Comparison of ENCODE assay signal across 8 mouse cellular contexts in genomic region chr1:128368732-128369441, GRCm38 (mm10). TPM values are rescaled to one million over a fixed set of nuclear protein-coding genes. Genes with fewer than 3 reads are reported as not detected.
DNase-seq lines count a peak whose midpoint lies in the region; ATAC-seq and TF ChIP-seq lines count a peak whose summit lies in the region.

No protein-coding gene starts in this region.

- no peak overlapping the region for H3K9ac ChIP-seq in kidney, embryonic 15.5 days
- no peak overlapping the region for H3K9ac ChIP-seq in hindbrain, embryonic 14.5 days
- H3K9ac ChIP-seq in midbrain, postnatal 0 days (replicated peaks; ENCODE audit: low read length, poor library complexity, severe bottlenecking): no peak overlapping the region

- peaks cover 1% of the 10 kb centered on the region for H3K36me3 ChIP-seq in kidney, adult 2 months (ENCODE audit: control insufficient read depth, insufficient read depth, low read length)
- H3K36me3 ChIP-seq in kidney, embryonic 15.5 days: peaks cover 56% of the 10 kb centered on the region
- peaks cover 40% of the 10 kb centered on the region for H3K36me3 ChIP-seq in hindbrain, embryonic 14.5 days (replicated peaks; ENCODE audit: control insufficient read depth, insufficient read depth)
- H3K36me3 ChIP-seq in midbrain, postnatal 0 days (ENCODE audit: insufficient read depth, low read length): 0 out of 2 replicates have a peak, but pooled peaks cover 6% of the 10 kb centered on the region

- 61% methylated on average over 5 of the region's 5 CpGs for WGBS in kidney, adult 2 months
- 78% methylated on average over 5 of the region's 5 CpGs for WGBS in kidney, embryonic 15.5 days
- WGBS in hindbrain, embryonic 14.5 days: 55% methylated on average over 5 of the region's 5 CpGs
- WGBS in midbrain, postnatal 0 days: 44% methylated on average over 5 of the region's 5 CpGs

- H3K27ac ChIP-seq in kidney, adult 2 months (ENCODE audit: insufficient read depth, low read depth, low read length): no peak overlapping the region
- no peak overlapping the region for H3K27ac ChIP-seq in kidney, embryonic 15.5 days
- no peak overlapping the region for H3K27ac ChIP-seq in hindbrain, embryonic 14.5 days
- no peak overlapping the region for H3K27ac ChIP-seq in midbrain, postnatal 0 days (ENCODE audit: low read depth, low read length)

- H3K27me3 ChIP-seq in kidney, adult 2 months (replicated peaks; ENCODE audit: control insufficient read depth, insufficient read depth, low read length): no peaks in the 10 kb centered on the region
- no peaks in the 10 kb centered on the region for H3K27me3 ChIP-seq in kidney, embryonic 15.5 days
- no peaks in the 10 kb centered on the region for H3K27me3 ChIP-seq in hindbrain, embryonic 14.5 days (ENCODE audit: control insufficient read depth, insufficient read depth, low read length)
- no peaks in the 10 kb centered on the region for H3K27me3 ChIP-seq in midbrain, postnatal 0 days (ENCODE audit: insufficient read depth, low read length)

- no peak overlapping the region for H3K4me3 ChIP-seq in kidney, adult 2 months (ENCODE audit: insufficient read depth, low read depth, low read length)
- H3K4me3 ChIP-seq in kidney, embryonic 15.5 days (replicated peaks): no peak overlapping the region
- H3K4me3 ChIP-seq in hindbrain, embryonic 14.5 days (replicated peaks; ENCODE audit: low read length): no peak overlapping the region
- no peak overlapping the region for H3K4me3 ChIP-seq in midbrain, postnatal 0 days (ENCODE audit: low read depth, low read length)

- intact Hi-C loops in left cerebral cortex, postnatal 4 days (cut with DNase I): no loop called here

- TF ChIP-seq CTCF in kidney, adult 2 months (conservative IDR thresholded peaks at IDR 0.05; ENCODE audit: insufficient read depth, insufficient read length, low read depth, low read length): peak; percentile 37; the same call in 1 of the 2 replicates
- TF ChIP-seq CTCF in midbrain, postnatal 0 days (IDR thresholded peaks at IDR 0.05): peak; percentile 89

- ATAC-seq in kidney, embryonic 15.5 days (replicated peaks; ENCODE audit: low FRiP score): no peak
- peak; percentile 69; the same call in 1 of the 2 replicates for ATAC-seq in erythroblast, adult 5-6 weeks (replicated peaks; ENCODE audit: low FRiP score, poor library complexity, severe bottlenecking)
- ATAC-seq in hindbrain, embryonic 14.5 days (ENCODE audit: low FRiP score): peak; percentile 71; the same call in 1 of the 2 replicates
- ATAC-seq in midbrain, postnatal 0 days (ENCODE audit: low FRiP score): no peak

- DNase-seq in kidney, adult 2 months: peak; percentile 32
- DNase-seq in R1 (ENCODE audit: low read depth, low spot score): peak; percentile 66
- DNase-seq in hindbrain, embryonic 14.5 days (ENCODE audit: low spot score): peak; percentile 85
- DNase-seq in left cerebral cortex, postnatal 4 days: peak; percentile 65
- DNase-seq in midbrain, postnatal 0 days (ENCODE audit: low spot score): peak; percentile 85
- peak; percentile 81 for DNase-seq in thymus, postnatal 14 days

- H3K4me2 ChIP-seq in kidney, embryonic 15.5 days: no peak overlapping the region
- H3K4me2 ChIP-seq in hindbrain, embryonic 14.5 days (replicated peaks): no peak overlapping the region
- H3K4me2 ChIP-seq in midbrain, postnatal 0 days (ENCODE audit: low read depth, low read length, poor library complexity, severe bottlenecking): no peak overlapping the region

- no peak for TF ChIP-seq POLR2A in kidney, adult 2 months (IDR thresholded peaks at IDR 0.05; ENCODE audit: low read depth, low read length)

- H3K4me1 ChIP-seq in kidney, adult 2 months (ENCODE audit: control insufficient read depth, insufficient read depth, low read length): no peaks in the 10 kb centered on the region
- H3K4me1 ChIP-seq in kidney, embryonic 15.5 days: no peaks in the 10 kb centered on the region
- no peaks in the 10 kb centered on the region for H3K4me1 ChIP-seq in hindbrain, embryonic 14.5 days (replicated peaks; ENCODE audit: control insufficient read depth, insufficient read depth, low read length)
- H3K4me1 ChIP-seq in midbrain, postnatal 0 days (ENCODE audit: insufficient read depth, low read length): no peaks in the 10 kb centered on the region

- no peaks in the 10 kb centered on the region for H3K9me3 ChIP-seq in kidney, embryonic 15.5 days (replicated peaks)
- no peaks in the 10 kb centered on the region for H3K9me3 ChIP-seq in hindbrain, embryonic 14.5 days (ENCODE audit: control insufficient read depth, low read length)
- no peaks in the 10 kb centered on the region for H3K9me3 ChIP-seq in midbrain, postnatal 0 days (ENCODE audit: low read length)

RNA-seq across cellular contexts. Expression of gene Mcm6, which starts 9.4 kb away (rescaled TPM):
- polyA plus RNA-seq in kidney, adult 2 months (2012; rRNA removed): 7.2 and 8.3 TPM in 2 replicates
- 253 and 265 TPM in 2 replicates for polyA plus RNA-seq in kidney, embryonic 15.5 days (2015; fragmentation: Nextera tagmentation; extraction: Ambion mirVana)
- total RNA-seq in erythroblast, adult 5-6 weeks (2015; ENCODE audit: low replicate concordance): 71.5 and 108 TPM in 2 replicates
- 86.1 and 116 TPM in 2 replicates for total RNA-seq in erythroblast, adult 5-6 weeks (2017; ENCODE audit: low replicate concordance)
- polyA plus RNA-seq in hindbrain, embryonic 14.5 days (2014; fragmentation: Nextera tagmentation; extraction: Ambion mirVana): 64.6 and 82.8 TPM in 2 replicates
- 10 to 100 TPM; 24.0 to 26.0 TPM for total RNA-seq in left cerebral cortex, postnatal 4 days (2021)
- total RNA-seq in midbrain, postnatal 0 days (2014; rRNA removed): 36.3 and 37.3 TPM in 2 replicates
- 31.1 and 31.9 TPM in 2 replicates for polyA plus RNA-seq in midbrain, postnatal 0 days (2015; fragmentation: Nextera tagmentation; extraction: Ambion mirVana)

RNA-seq across cellular contexts. Expression of gene Lct, which starts 40.8 kb away (rescaled TPM):
- polyA plus RNA-seq in kidney, adult 2 months (2012; rRNA removed): 0.03 and 0.05 TPM in 2 replicates
- 0.10 TPM in 2 replicates for polyA plus RNA-seq in kidney, embryonic 15.5 days (2015; fragmentation: Nextera tagmentation; extraction: Ambion mirVana)
- 0.42 and 0.58 TPM in 2 replicates for total RNA-seq in erythroblast, adult 5-6 weeks (2015; ENCODE audit: low replicate concordance)
- total RNA-seq in erythroblast, adult 5-6 weeks (2017; ENCODE audit: low replicate concordance): 0.14 and 0.34 TPM in 2 replicates
- polyA plus RNA-seq in hindbrain, embryonic 14.5 days (2014; fragmentation: Nextera tagmentation; extraction: Ambion mirVana): 0.17 and 0.33 TPM in 2 replicates
- 1 to 10 TPM in 1 of 2 experiments, under 1 TPM in 1; 0.79 to 1.0 TPM for total RNA-seq in left cerebral cortex, postnatal 4 days (2021)
- total RNA-seq in midbrain, postnatal 0 days (2014; rRNA removed): 0.28 and 0.38 TPM in 2 replicates
- polyA plus RNA-seq in midbrain, postnatal 0 days (2015; fragmentation: Nextera tagmentation; extraction: Ambion mirVana): 0.49 and 0.70 TPM in 2 replicates

RNA-seq across cellular contexts. Expression of gene Dars, which starts 48.3 kb away (rescaled TPM):
- 16.7 and 21.9 TPM in 2 replicates for polyA plus RNA-seq in kidney, adult 2 months (2012; rRNA removed)
- polyA plus RNA-seq in kidney, embryonic 15.5 days (2015; fragmentation: Nextera tagmentation; extraction: Ambion mirVana): 169 and 178 TPM in 2 replicates
- 49.9 and 64.6 TPM in 2 replicates for total RNA-seq in erythroblast, adult 5-6 weeks (2015; ENCODE audit: low replicate concordance)
- total RNA-seq in erythroblast, adult 5-6 weeks (2017; ENCODE audit: low replicate concordance): 49.1 and 57.0 TPM in 2 replicates
- 97.3 and 98.7 TPM in 2 replicates for polyA plus RNA-seq in hindbrain, embryonic 14.5 days (2014; fragmentation: Nextera tagmentation; extraction: Ambion mirVana)
- total RNA-seq in left cerebral cortex, postnatal 4 days (2021): 10 to 100 TPM; 72.5 to 73.8 TPM
- 53.6 and 62.6 TPM in 2 replicates for total RNA-seq in midbrain, postnatal 0 days (2014; rRNA removed)
- polyA plus RNA-seq in midbrain, postnatal 0 days (2015; fragmentation: Nextera tagmentation; extraction: Ambion mirVana): 104 and 105 TPM in 2 replicates

Comparison
In these comparisons a context has a peak if more than half of its experiments do, and no peak if none do; other contexts are left out.
1. DNase-seq: peak in every context shown above with its lines; median percentile 85 in hindbrain, embryonic 14.5 days; 85 in midbrain, postnatal 0 days; 81 in thymus, postnatal 14 days; 66 in R1; 65 in left cerebral cortex, postnatal 4 days; 32 in kidney, adult 2 months.
2. ATAC-seq: peak in erythroblast, adult 5-6 weeks (single experiment) and hindbrain, embryonic 14.5 days (single experiment); none in kidney, embryonic 15.5 days (single experiment) and midbrain, postnatal 0 days (single experiment).